Mouse (Mus musculus): Measurements from ENCODE around the gene Stox2. TPM values are rescaled to one million over a fixed set of nuclear protein-coding genes. Genes with fewer than 3 reads are reported as not detected.

Gene Stox2
- polyA plus RNA-seq, 1 experiment from 2014 or later, result 16.4 TPM

GRCm38 (mm10) chr8:47287641-47288130 is 158.5 kb downstream of the Stox2 start:
- WGBS, result under 1% methylated on average over 33 of the region's 33 CpGs
- no peaks in the 10 kb centered on the region for H3K9me3 ChIP-seq (ENCODE audit: control insufficient read depth, low read length)
- H3K4me3 ChIP-seq (ENCODE audit: low read length), result peak overlapping the region; percentile 77
- peak overlapping the region; percentile 91 for H3K9ac ChIP-seq (ENCODE audit: low read depth, low read length)
- 0 out of 2 replicates have a peak, but pooled peaks cover 5% of the 10 kb centered on the region for H3K4me1 ChIP-seq (ENCODE audit: control insufficient read depth, insufficient read depth, low read length)
- peak overlapping the region; percentile 96 for H3K4me2 ChIP-seq (replicated peaks; ENCODE audit: low read depth, low read length)
- no peaks in the 10 kb centered on the region; the same call in 1 of the 2 replicates for H3K27me3 ChIP-seq (ENCODE audit: control insufficient read depth, insufficient read depth, low read length)
- ATAC-seq (ENCODE audit: low FRiP score, low TSS enrichment), result peak; percentile 47
- peak overlapping the region; percentile 77; the same call in 1 of the 2 replicates for H3K27ac ChIP-seq (ENCODE audit: low read depth, low read length)
- no peaks in the 10 kb centered on the region for H3K36me3 ChIP-seq (ENCODE audit: control insufficient read depth, insufficient read depth, low read length)

DNA sequence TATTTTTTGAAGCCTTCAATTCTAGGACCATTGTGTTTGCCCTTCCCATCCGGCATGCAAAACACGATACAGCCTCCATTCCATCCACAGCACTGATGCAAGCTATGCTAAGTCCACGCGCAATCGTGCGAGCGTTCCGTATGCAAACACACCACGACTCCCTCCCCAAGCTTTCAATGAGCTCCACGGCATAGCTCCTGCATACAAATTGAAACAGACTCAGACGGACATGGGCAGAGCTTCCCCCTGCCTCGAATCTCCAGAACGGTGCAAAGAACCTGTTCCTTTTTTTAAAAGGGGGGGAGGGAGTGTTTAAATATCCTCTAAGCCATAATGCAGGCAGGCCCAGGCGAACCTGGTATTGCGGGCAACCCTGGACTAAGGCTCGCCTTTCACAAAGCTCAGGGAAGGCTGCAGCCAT is 159.0 kb downstream of the Stox2 start:
- H3K9me3 ChIP-seq (ENCODE audit: control insufficient read depth, low read length), result no peaks in the 10 kb centered on the region
- H3K4me2 ChIP-seq (replicated peaks; ENCODE audit: low read depth, low read length), result peak overlapping the region; percentile 96
- H3K27ac ChIP-seq (ENCODE audit: low read depth, low read length), result no peak overlapping the region
- WGBS, result 2% methylated on average over 16 of the region's 16 CpGs
- ATAC-seq (ENCODE audit: low FRiP score, low TSS enrichment), result peak; percentile 37; the same call in 1 of the 2 replicates
- peak overlapping the region; percentile 77 for H3K4me3 ChIP-seq (ENCODE audit: low read length)
- H3K36me3 ChIP-seq (ENCODE audit: control insufficient read depth, insufficient read depth, low read length), result no peaks in the 10 kb centered on the region
- no peaks in the 10 kb centered on the region; the same call in 1 of the 2 replicates for H3K27me3 ChIP-seq (ENCODE audit: control insufficient read depth, insufficient read depth, low read length)
- 0 out of 2 replicates have a peak, but pooled peaks cover 5% of the 10 kb centered on the region for H3K4me1 ChIP-seq (ENCODE audit: control insufficient read depth, insufficient read depth, low read length)
- H3K9ac ChIP-seq (ENCODE audit: low read depth, low read length), result peak overlapping the region; percentile 91; the same call in 1 of the 2 replicates

DNA sequence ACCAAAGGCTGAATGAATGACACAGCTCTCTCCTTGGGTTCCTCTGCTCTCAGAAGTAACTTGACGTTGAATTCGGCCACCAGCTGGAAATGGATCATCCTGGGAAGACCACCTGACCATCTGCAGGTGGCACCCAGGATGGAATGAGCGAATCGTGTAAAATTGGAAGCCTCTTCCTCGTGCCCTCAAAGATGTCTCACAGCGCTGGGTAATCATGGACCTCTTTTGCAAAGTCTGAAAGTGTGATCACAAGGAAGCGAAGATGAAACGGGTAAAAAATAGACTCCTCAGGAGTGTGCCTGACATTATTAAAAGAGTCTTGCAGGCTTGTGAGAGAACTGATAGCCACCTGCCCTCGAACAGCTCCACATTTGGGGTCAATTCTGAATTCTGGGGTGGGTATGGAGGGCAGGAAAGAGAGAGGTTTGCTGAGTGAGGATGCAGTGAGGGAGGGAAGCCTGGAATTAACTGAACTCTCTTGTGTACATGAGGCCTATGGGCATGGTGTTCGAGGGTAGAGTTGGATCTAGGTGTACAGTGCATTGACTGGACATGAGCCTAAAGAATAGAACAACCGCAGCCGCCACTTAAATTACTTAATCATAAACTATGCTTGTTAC is 160.0 kb downstream of the Stox2 start:
- Histone ChIP-seq H3K27ac (ENCODE audit: low read depth, low read length) (no peak overlapping the region), H3K4me1 (ENCODE audit: control insufficient read depth, insufficient read depth, low read length) (0 out of 2 replicates have a peak, but pooled peaks cover 5% of the 10 kb centered on the region), H3K9ac (ENCODE audit: low read depth, low read length) (no peak overlapping the region), H3K27me3 (ENCODE audit: control insufficient read depth, insufficient read depth, low read length) (no peaks in the 10 kb centered on the region; the same call in 1 of the 2 replicates), H3K4me3 (ENCODE audit: low read length) (peak overlapping the region; percentile 77; the same call in 1 of the 2 replicates), H3K9me3 (ENCODE audit: control insufficient read depth, low read length) (no peaks in the 10 kb centered on the region), H3K36me3 (ENCODE audit: control insufficient read depth, insufficient read depth, low read length) (no peaks in the 10 kb centered on the region), H3K4me2 (replicated peaks; ENCODE audit: low read depth, low read length) (peak overlapping the region; percentile 96)
- ATAC-seq (ENCODE audit: low FRiP score, low TSS enrichment), result no peak
- 89% methylated on average over 12 of the region's 12 CpGs for WGBS

DNA sequence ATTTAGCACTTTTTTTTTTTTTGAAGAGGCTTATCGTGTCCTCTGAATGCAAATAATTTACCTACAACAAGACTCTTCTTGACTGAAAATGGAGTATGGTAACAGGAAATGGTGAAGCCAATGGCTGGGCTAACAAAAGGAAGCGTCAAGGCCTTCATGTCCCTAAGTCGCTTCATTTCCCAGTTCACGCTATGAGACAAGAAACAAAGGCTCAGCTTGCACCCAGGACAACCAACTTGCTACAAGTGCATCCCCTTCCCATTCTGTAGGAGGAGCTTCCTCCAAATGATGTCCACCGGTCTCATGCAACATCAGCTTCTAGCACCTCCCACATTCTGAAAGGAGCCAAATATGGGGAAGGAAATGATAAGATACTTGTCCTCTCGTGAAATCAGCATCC is 160.7 kb downstream of the Stox2 start:
- H3K27me3 ChIP-seq (ENCODE audit: control insufficient read depth, insufficient read depth, low read length), result no peaks in the 10 kb centered on the region; the same call in 1 of the 2 replicates
- no peaks in the 10 kb centered on the region for H3K9me3 ChIP-seq (ENCODE audit: control insufficient read depth, low read length)
- H3K36me3 ChIP-seq (ENCODE audit: control insufficient read depth, insufficient read depth, low read length), result no peaks in the 10 kb centered on the region
- 88% methylated on average over 6 of the region's 6 CpGs for WGBS
- H3K4me1 ChIP-seq (ENCODE audit: control insufficient read depth, insufficient read depth, low read length), result 0 out of 2 replicates have a peak, but pooled peaks cover 5% of the 10 kb centered on the region
- no peak overlapping the region for H3K4me3 ChIP-seq (ENCODE audit: low read length)
- ATAC-seq (ENCODE audit: low FRiP score, low TSS enrichment), result no peak
- no peak overlapping the region for H3K4me2 ChIP-seq (replicated peaks; ENCODE audit: low read depth, low read length)
- no peak overlapping the region for H3K27ac ChIP-seq (ENCODE audit: low read depth, low read length)
- H3K9ac ChIP-seq (ENCODE audit: low read depth, low read length), result no peak overlapping the region

- 0 out of 2 replicates have a peak, but pooled peaks cover 5% of the 10 kb centered on the region for H3K4me1 ChIP-seq (ENCODE audit: control insufficient read depth, insufficient read depth, low read length)
- no peak overlapping the region for H3K4me3 ChIP-seq (ENCODE audit: low read length)
- no peak for ATAC-seq (ENCODE audit: low FRiP score, low TSS enrichment)
- no peak overlapping the region for H3K9ac ChIP-seq (ENCODE audit: low read depth, low read length)
- H3K9me3 ChIP-seq (ENCODE audit: control insufficient read depth, low read length), result no peaks in the 10 kb centered on the region
- 81% methylated on average over 21 of the region's 21 CpGs for WGBS
- H3K27me3 ChIP-seq (ENCODE audit: control insufficient read depth, insufficient read depth, low read length), result no peaks in the 10 kb centered on the region; the same call in 1 of the 2 replicates
- no peak overlapping the region for H3K27ac ChIP-seq (ENCODE audit: low read depth, low read length)
- H3K36me3 ChIP-seq (ENCODE audit: control insufficient read depth, insufficient read depth, low read length), result no peaks in the 10 kb centered on the region
- H3K4me2 ChIP-seq (replicated peaks; ENCODE audit: low read depth, low read length), result no peak overlapping the region
Measured at GRCm38 (mm10) chr8:47284329-47285326, 161.5 kb downstream of the Stox2 start.

- Histone ChIP-seq H3K4me2 (replicated peaks; ENCODE audit: low read depth, low read length) (no peak overlapping the region), H3K9me3 (ENCODE audit: control insufficient read depth, low read length) (no peaks in the 10 kb centered on the region), H3K27me3 (ENCODE audit: control insufficient read depth, insufficient read depth, low read length) (no peaks in the 10 kb centered on the region), H3K4me1 (ENCODE audit: control insufficient read depth, insufficient read depth, low read length) (0 out of 2 replicates have a peak, but pooled peaks cover 4% of the 10 kb centered on the region), H3K36me3 (ENCODE audit: control insufficient read depth, insufficient read depth, low read length) (no peaks in the 10 kb centered on the region), H3K27ac (ENCODE audit: low read depth, low read length) (no peak overlapping the region), H3K9ac (ENCODE audit: low read depth, low read length) (no peak overlapping the region), H3K4me3 (ENCODE audit: low read length) (no peak overlapping the region)
- no peak for ATAC-seq (ENCODE audit: low FRiP score, low TSS enrichment)
- WGBS, result 71% methylated on average over 10 of the region's 10 CpGs
Measured at GRCm38 (mm10) chr8:47279898-47280297, 166.3 kb downstream of the Stox2 start.

DNA sequence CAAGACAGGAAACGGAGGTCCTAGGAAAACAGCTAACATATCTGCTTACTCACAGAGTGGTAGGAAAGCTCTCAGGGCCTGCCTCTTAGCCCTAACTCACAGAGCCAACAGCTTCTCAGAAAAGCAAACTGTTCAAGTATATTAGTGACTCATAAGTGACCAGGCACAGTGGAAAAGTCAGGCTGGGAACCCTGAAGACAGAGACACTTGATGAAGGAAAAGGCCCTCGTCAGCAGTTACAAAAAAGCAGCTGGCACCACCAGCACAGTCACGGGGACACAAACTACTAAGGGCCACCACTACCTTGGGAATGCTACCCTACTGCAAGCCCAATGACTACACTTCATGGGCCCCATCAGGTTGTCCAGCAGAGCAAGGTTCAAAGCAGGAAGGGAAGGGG is 168.0 kb downstream of the Stox2 start:
- Histone ChIP-seq H3K9me3 (ENCODE audit: control insufficient read depth, low read length) (no peaks in the 10 kb centered on the region), H3K27ac (ENCODE audit: low read depth, low read length) (no peak overlapping the region), H3K27me3 (ENCODE audit: control insufficient read depth, insufficient read depth, low read length) (no peaks in the 10 kb centered on the region), H3K4me3 (ENCODE audit: low read length) (no peak overlapping the region), H3K4me2 (replicated peaks; ENCODE audit: low read depth, low read length) (no peak overlapping the region), H3K36me3 (ENCODE audit: control insufficient read depth, insufficient read depth, low read length) (no peaks in the 10 kb centered on the region), H3K9ac (ENCODE audit: low read depth, low read length) (no peak overlapping the region), H3K4me1 (ENCODE audit: control insufficient read depth, insufficient read depth, low read length) (0 out of 2 replicates have a peak, but pooled peaks cover 4% of the 10 kb centered on the region)
- no peak for ATAC-seq (ENCODE audit: low FRiP score, low TSS enrichment)
- WGBS, result 87% methylated on average over 3 of the region's 3 CpGs

DNA sequence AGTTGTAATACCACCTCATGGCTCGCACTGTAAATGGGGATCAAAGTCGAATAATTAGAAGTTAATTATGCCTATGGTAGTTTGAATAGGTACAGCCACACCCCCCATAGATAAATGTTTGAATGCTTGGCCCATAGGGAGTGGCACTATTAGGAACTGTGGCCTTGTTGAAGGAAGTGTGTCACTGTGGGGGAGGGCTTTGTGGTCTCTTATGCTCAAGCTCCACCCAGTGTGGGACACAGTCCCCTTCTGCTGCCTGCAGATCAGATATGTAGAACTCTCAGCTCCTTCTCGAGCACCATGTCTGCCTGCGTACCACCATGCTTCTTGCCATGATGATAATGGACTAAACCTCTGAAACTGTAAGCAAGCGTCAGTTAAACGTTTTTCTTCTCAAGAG is 177.2 kb downstream of the Stox2 start:
- Histone ChIP-seq H3K9me3 (ENCODE audit: control insufficient read depth, low read length) (no peaks in the 10 kb centered on the region), H3K27me3 (ENCODE audit: control insufficient read depth, insufficient read depth, low read length) (no peaks in the 10 kb centered on the region), H3K36me3 (ENCODE audit: control insufficient read depth, insufficient read depth, low read length) (no peaks in the 10 kb centered on the region), H3K27ac (ENCODE audit: low read depth, low read length) (no peak overlapping the region), H3K9ac (ENCODE audit: low read depth, low read length) (no peak overlapping the region), H3K4me3 (ENCODE audit: low read length) (no peak overlapping the region), H3K4me2 (replicated peaks; ENCODE audit: low read depth, low read length) (no peak overlapping the region), H3K4me1 (ENCODE audit: control insufficient read depth, insufficient read depth, low read length) (no peaks in the 10 kb centered on the region)
- WGBS, result 92% methylated on average over 6 of the region's 6 CpGs
- no peak for ATAC-seq (ENCODE audit: low FRiP score, low TSS enrichment)

Data from kidney, embryonic 14.5 days (tissue).